13 mouse cellular contexts compared by ENCODE assay signal in the genomic region with DNA sequence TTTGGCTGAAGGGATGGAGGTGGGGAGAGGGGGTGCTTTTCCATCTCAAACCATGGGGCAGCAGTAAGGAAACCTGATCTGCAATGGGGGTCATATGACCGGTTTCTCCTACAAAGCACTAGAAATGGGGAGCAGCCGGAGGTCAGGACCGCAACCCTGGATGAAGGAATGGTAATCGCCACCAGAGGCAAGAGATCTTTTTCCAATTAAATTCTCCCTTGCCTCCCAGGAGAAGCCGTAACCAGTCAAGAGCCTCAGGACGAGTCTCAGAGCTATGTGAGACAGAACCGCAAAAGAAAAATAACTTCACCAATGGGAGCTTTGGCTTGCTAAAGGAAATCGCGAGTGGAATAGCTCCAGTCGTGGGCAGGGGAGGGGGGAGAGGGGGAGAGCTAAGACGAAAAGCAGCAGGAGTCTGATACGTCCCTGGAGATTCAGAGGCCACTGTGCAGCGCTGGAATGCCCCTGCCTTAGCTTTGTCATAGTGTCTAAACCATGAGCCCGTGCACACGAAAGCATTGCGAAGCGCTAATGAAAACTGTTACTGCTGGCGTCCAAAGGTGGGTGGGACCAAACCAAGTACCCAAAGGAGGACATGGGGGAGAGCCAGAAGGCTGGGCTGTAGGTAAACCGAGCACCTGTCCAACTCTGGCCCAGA.
DNase-seq lines count a peak whose midpoint lies in the region; ATAC-seq and TF ChIP-seq lines count a peak whose summit lies in the region.
"Had no signal": no experiment of that assay in that cellular context is flagged by ENCODE, and none has a peak within 500 bp of the region (broad histone marks: within the 10 kb centered on the region; RNA-seq: fewer than 3 reads in every experiment).

No protein-coding gene starts in this region.

- H3K4me1 ChIP-seq in heart, embryonic 16.5 days (ENCODE audit: control insufficient read depth, insufficient read depth, low read length): no peaks in the 10 kb centered on the region
- H3K4me1 ChIP-seq in forebrain, postnatal 0 days (ENCODE audit: insufficient read depth): no peaks in the 10 kb centered on the region
- peaks cover 10% of the 10 kb centered on the region for H3K4me1 ChIP-seq in midbrain, embryonic 12.5 days

- no peaks in the 10 kb centered on the region for H3K9me3 ChIP-seq in heart, embryonic 16.5 days (replicated peaks; ENCODE audit: control insufficient read depth, low read length)
- H3K9me3 ChIP-seq in forebrain, postnatal 0 days (ENCODE audit: low read length): no peaks in the 10 kb centered on the region
- no peaks in the 10 kb centered on the region for H3K9me3 ChIP-seq in midbrain, embryonic 12.5 days

- no peak overlapping the region for H3K4me3 ChIP-seq in heart, embryonic 16.5 days (ENCODE audit: low read length)
- no peak overlapping the region for H3K4me3 ChIP-seq in forebrain, postnatal 0 days (ENCODE audit: low read depth, low read length)
- H3K4me3 ChIP-seq in midbrain, embryonic 12.5 days: peak overlapping the region; percentile 12; the same call in 1 of the 2 replicates
- H3K4me3 ChIP-seq: layer of hippocampus, adult 2 months had no signal

- H3K4me2 ChIP-seq in heart, embryonic 16.5 days (ENCODE audit: low read depth, low read length): peak overlapping the region; percentile 36; the same call in 1 of the 2 replicates
- H3K4me2 ChIP-seq in forebrain, postnatal 0 days (ENCODE audit: low read depth): peak overlapping the region; percentile 28; the same call in 1 of the 2 replicates
- peak overlapping the region; percentile 39 for H3K4me2 ChIP-seq in midbrain, embryonic 12.5 days (replicated peaks)

- no peak for DNase-seq in heart, postnatal 25 days (ENCODE audit: low spot score)
- DNase-seq in embryo, embryonic 10.5 days (ENCODE audit: low spot score): peak; percentile 53
- no peak for DNase-seq in forebrain, postnatal 0 days
- no peak for DNase-seq in T-cell, adult 2 months (ENCODE audit: low spot score)
- DNase-seq in adrenal gland, postnatal 10 days: no peak
- DNase-seq in frontal cortex, postnatal 10 days (ENCODE audit: low spot score in 2 of 2): no peak
- DNase-seq: adrenal gland, postnatal 25 days; right cerebral cortex, postnatal 14 days had no signal

- 31% methylated on average over 19 of the region's 19 CpGs for WGBS in heart, embryonic 16.5 days
- WGBS in forebrain, postnatal 0 days: 40% methylated on average over 19 of the region's 19 CpGs
- WGBS in midbrain, embryonic 12.5 days: 38% methylated on average over 19 of the region's 19 CpGs

- H3K27me3 ChIP-seq in heart, embryonic 16.5 days (ENCODE audit: control insufficient read depth, insufficient read depth, low read length): no peaks in the 10 kb centered on the region
- no peaks in the 10 kb centered on the region for H3K27me3 ChIP-seq in forebrain, postnatal 0 days (ENCODE audit: insufficient read depth, low read length)
- no peaks in the 10 kb centered on the region for H3K27me3 ChIP-seq in midbrain, embryonic 12.5 days
- H3K27me3 ChIP-seq: CH12.LX had no signal

- TF ChIP-seq CTCF in forebrain, postnatal 0 days (IDR thresholded peaks at IDR 0.05; ENCODE audit: low read depth): no peak

- intact Hi-C loops in heart, postnatal 25 days (cut with DNase I): loop anchor here (5.0 kb wide), 1 partner anchor 133 kb away; no protein-coding TSS in a partner anchor

- no peaks in the 10 kb centered on the region for H3K36me3 ChIP-seq in heart, embryonic 16.5 days (ENCODE audit: control insufficient read depth, insufficient read depth)
- no peaks in the 10 kb centered on the region for H3K36me3 ChIP-seq in forebrain, postnatal 0 days (ENCODE audit: insufficient read depth)
- no peaks in the 10 kb centered on the region for H3K36me3 ChIP-seq in midbrain, embryonic 12.5 days

- H3K9ac ChIP-seq in heart, embryonic 16.5 days (ENCODE audit: low read length): no peak overlapping the region
- no peak overlapping the region for H3K9ac ChIP-seq in forebrain, postnatal 0 days
- no peak overlapping the region for H3K9ac ChIP-seq in midbrain, embryonic 12.5 days (replicated peaks)

- no peak overlapping the region for H3K27ac ChIP-seq in heart, embryonic 16.5 days (ENCODE audit: low read length)
- no peak overlapping the region for H3K27ac ChIP-seq in forebrain, postnatal 0 days (ENCODE audit: low read depth, low read length)
- no peak overlapping the region for H3K27ac ChIP-seq in midbrain, embryonic 12.5 days (replicated peaks)
- H3K27ac ChIP-seq: layer of hippocampus, adult 2 months; macrophage had no signal

- no peak for ATAC-seq in heart, embryonic 16.5 days (replicated peaks; ENCODE audit: extremely low read depth, insufficient read depth, low FRiP score)
- ATAC-seq in forebrain, postnatal 0 days: no peak
- peak; percentile 28; the same call in 1 of the 2 replicates for ATAC-seq in midbrain, embryonic 12.5 days (ENCODE audit: low FRiP score, low read depth)
